Comparison of ENCODE assay signal across 8 mouse cellular contexts in genomic region chr7:119010854-119011529, GRCm38 (mm10). TPM values are rescaled to one million over a fixed set of nuclear protein-coding genes. Genes with fewer than 3 reads are reported as not detected.
DNase-seq lines count a peak whose midpoint lies in the region; ATAC-seq and TF ChIP-seq lines count a peak whose summit lies in the region.

No protein-coding gene starts in this region.

- H3K27me3 ChIP-seq in thymus, adult 2 months (ENCODE audit: control insufficient read depth, insufficient read depth, low read length) = no peaks in the 10 kb centered on the region
- H3K27me3 ChIP-seq in forebrain, postnatal 0 days (ENCODE audit: insufficient read depth, low read length) = no peaks in the 10 kb centered on the region
- H3K27me3 ChIP-seq in kidney, adult 2 months (replicated peaks; ENCODE audit: control insufficient read depth, insufficient read depth, low read length) = no peaks in the 10 kb centered on the region
- H3K27me3 ChIP-seq in limb, embryonic 11.5 days (ENCODE audit: control insufficient read depth, insufficient read depth, low read length) = no peaks in the 10 kb centered on the region

- no peak overlapping the region for H3K27ac ChIP-seq in thymus, adult 2 months (ENCODE audit: control insufficient read depth, insufficient read depth, low read length)
- H3K27ac ChIP-seq in forebrain, postnatal 0 days (ENCODE audit: low read depth, low read length) = no peak overlapping the region
- no peak overlapping the region for H3K27ac ChIP-seq in kidney, adult 2 months (ENCODE audit: insufficient read depth, low read depth, low read length)
- no peak overlapping the region for H3K27ac ChIP-seq in limb, embryonic 11.5 days (replicated peaks; ENCODE audit: low read depth, low read length)

- no peaks in the 10 kb centered on the region for H3K36me3 ChIP-seq in thymus, adult 2 months (ENCODE audit: control insufficient read depth, insufficient read depth, low read length)
- no peaks in the 10 kb centered on the region for H3K36me3 ChIP-seq in forebrain, postnatal 0 days (ENCODE audit: insufficient read depth)
- no peaks in the 10 kb centered on the region for H3K36me3 ChIP-seq in kidney, adult 2 months (ENCODE audit: control insufficient read depth, insufficient read depth, low read length)
- H3K36me3 ChIP-seq in limb, embryonic 11.5 days (ENCODE audit: control insufficient read depth, insufficient read depth, low read length) = no peaks in the 10 kb centered on the region

- TF ChIP-seq POLR2A in thymus, adult 2 months (IDR thresholded peaks at IDR 0.05; ENCODE audit: control insufficient read depth, extremely low read depth, insufficient read depth, low read length, poor library complexity) = no peak
- TF ChIP-seq POLR2A in kidney, adult 2 months (IDR thresholded peaks at IDR 0.05; ENCODE audit: low read depth, low read length) = no peak

- peak; percentile 64 for DNase-seq in thymus, adult 2 months
- no peak for DNase-seq in thymus, adult 18-20 months
- DNase-seq in cerebellum, adult 11-12 months = peak; percentile 28
- peak; percentile 91 for DNase-seq in forebrain, postnatal 0 days
- peak; percentile 67 for DNase-seq in kidney, adult 2 months
- peak; percentile 83 for DNase-seq in limb, embryonic 11.5 days (ENCODE audit: low spot score)
- DNase-seq in ovary, postnatal 36 days (ENCODE audit: low spot score) = peak; percentile 55
- peak; percentile 67 for DNase-seq in urinary bladder, postnatal 14 days (ENCODE audit: low spot score)

- H3K4me3 ChIP-seq in thymus, adult 2 months (ENCODE audit: control insufficient read depth, insufficient read depth, low read length) = no peak overlapping the region
- H3K4me3 ChIP-seq in forebrain, postnatal 0 days (ENCODE audit: low read depth, low read length) = no peak overlapping the region
- H3K4me3 ChIP-seq in kidney, adult 2 months (ENCODE audit: insufficient read depth, low read depth, low read length) = no peak overlapping the region
- H3K4me3 ChIP-seq in limb, embryonic 11.5 days (ENCODE audit: low read depth, low read length) = no peak overlapping the region

- 0 out of 2 replicates have a peak, but pooled peaks have one; percentile 40 for TF ChIP-seq CTCF in thymus, adult 2 months (IDR thresholded peaks at IDR 0.05; ENCODE audit: borderline replicate concordance, control insufficient read depth, extremely low read depth, insufficient read depth, low read length, poor library complexity)
- TF ChIP-seq CTCF in forebrain, postnatal 0 days (IDR thresholded peaks at IDR 0.05; ENCODE audit: low read depth) = peak; percentile 95
- TF ChIP-seq CTCF in kidney, adult 2 months (conservative IDR thresholded peaks at IDR 0.05; ENCODE audit: insufficient read depth, insufficient read length, low read depth, low read length) = peak; percentile 79

- 18% methylated on average over 5 of the region's 5 CpGs for WGBS in thymus, adult 2 months
- 21% methylated on average over 5 of the region's 5 CpGs for WGBS in forebrain, postnatal 0 days
- 16% methylated on average over 5 of the region's 5 CpGs for WGBS in kidney, adult 2 months
- WGBS in limb, embryonic 11.5 days = 17% methylated on average over 5 of the region's 5 CpGs

- no peak overlapping the region for H3K9ac ChIP-seq in forebrain, postnatal 0 days
- no peak overlapping the region for H3K9ac ChIP-seq in limb, embryonic 11.5 days (ENCODE audit: low read length)

- no peaks in the 10 kb centered on the region for H3K4me1 ChIP-seq in thymus, adult 2 months (replicated peaks; ENCODE audit: control insufficient read depth, insufficient read depth, low read length)
- H3K4me1 ChIP-seq in forebrain, postnatal 0 days (ENCODE audit: insufficient read depth) = no peaks in the 10 kb centered on the region
- no peaks in the 10 kb centered on the region for H3K4me1 ChIP-seq in kidney, adult 2 months (ENCODE audit: control insufficient read depth, insufficient read depth, low read length)
- H3K4me1 ChIP-seq in limb, embryonic 11.5 days (ENCODE audit: control insufficient read depth, insufficient read depth, low read length) = no peaks in the 10 kb centered on the region

- H3K9me3 ChIP-seq in forebrain, postnatal 0 days (ENCODE audit: low read length) = no peaks in the 10 kb centered on the region
- H3K9me3 ChIP-seq in limb, embryonic 11.5 days (ENCODE audit: control insufficient read depth, low read length) = no peaks in the 10 kb centered on the region

- peak; percentile 71 for ATAC-seq in forebrain, postnatal 0 days
- no peak for ATAC-seq in limb, embryonic 11.5 days (ENCODE audit: insufficient number of reproducible peaks, low FRiP score, low TSS enrichment, low read depth)

- no peak overlapping the region for H3K4me2 ChIP-seq in forebrain, postnatal 0 days (ENCODE audit: low read depth)
- H3K4me2 ChIP-seq in limb, embryonic 11.5 days (ENCODE audit: low read depth, severe bottlenecking) = no peak overlapping the region

RNA-seq across cellular contexts. Expression of gene Gprc5b, which starts 16.0 kb away (rescaled TPM):
- 15.2 and 20.0 TPM in 2 replicates for polyA plus RNA-seq in thymus, adult 2 months (2012; rRNA removed)
- total RNA-seq in forebrain, postnatal 0 days (2014; rRNA removed) = 18.7 and 34.0 TPM in 2 replicates
- 6.7 and 6.9 TPM in 2 replicates for polyA plus RNA-seq in forebrain, postnatal 0 days (2015; fragmentation: Nextera tagmentation; extraction: Ambion mirVana)
- polyA plus RNA-seq in kidney, adult 2 months (2012; rRNA removed) = 18.9 and 22.6 TPM in 2 replicates
- 9.4 and 9.5 TPM in 2 replicates for polyA plus RNA-seq in limb, embryonic 11.5 days (2014; fragmentation: Nextera tagmentation; extraction: Ambion mirVana)

Comparison
In these comparisons a context has a peak if more than half of its experiments do, and no peak if none do; other contexts are left out.
1. DNase-seq: peak in thymus, adult 2 months (single experiment), cerebellum, adult 11-12 months (single experiment), forebrain, postnatal 0 days (single experiment), kidney, adult 2 months (single experiment), limb, embryonic 11.5 days (single experiment), ovary, postnatal 36 days (single experiment) and urinary bladder, postnatal 14 days (single experiment); none in thymus, adult 18-20 months (0 of 2).
2. CTCF ChIP-seq: peak in every context shown above with its lines; median percentile 95 in forebrain, postnatal 0 days; 79 in kidney, adult 2 months; 40 in thymus, adult 2 months.